Mouse (Mus musculus) hindbrain, embryonic 15.5 days (tissue): Measurements from ENCODE around the gene Clec2d. TPM values are rescaled to one million over a fixed set of nuclear protein-coding genes. Genes with fewer than 3 reads are reported as not detected.
"Not testable (repeated sequence)": the region's sequence is repeated elsewhere in the genome, so short reads cannot be mapped to it uniquely, and the experiment has no call there.

ENCODE experiments used
- ATAC-seq: fragments of 200-750 bp; cut with Nextera tagmentation; 2 replicates; pipeline ENCODE4 v1.8.0; 2017; ENCODE audit warnings: low read depth, moderate number of reproducible peaks, moderate TSS enrichment; ENCODE audit not compliant: low FRiP score
- H3K27ac ChIP-seq: fragments of 300-500 bp; sonication (generic); replicated peaks from 2 replicates; pipeline ENCODE4 v1.5.1; 2015; ENCODE audit warnings: mild to moderate bottlenecking, inconsistent platforms
- H3K27me3 ChIP-seq: fragments of 300-500 bp; sonication (generic); 2 replicates; pipeline ENCODE4 v1.6.1; 2015; ENCODE audit warnings: control low read depth, inconsistent platforms
- H3K36me3 ChIP-seq: fragments of 300-500 bp; sonication (generic); 2 replicates; pipeline ENCODE4 v1.6.1; 2015; ENCODE audit warnings: control low read depth, inconsistent platforms
- H3K4me1 ChIP-seq: fragments of 300-500 bp; sonication (generic); replicated peaks from 2 replicates; pipeline ENCODE4 v1.6.1; 2015; ENCODE audit warnings: control low read depth, inconsistent platforms
- H3K4me2 ChIP-seq: fragments of 300-500 bp; sonication (generic); 2 replicates; pipeline ENCODE4 v1.6.1; 2015; ENCODE audit warnings: moderate library complexity, mild to moderate bottlenecking, inconsistent platforms
- H3K4me3 ChIP-seq: fragments of 300-500 bp; sonication (generic); 2 replicates; pipeline ENCODE4 v1.5.1; 2015; ENCODE audit warnings: mild to moderate bottlenecking, inconsistent platforms
- H3K9ac ChIP-seq: fragments of 300-500 bp; sonication (generic); 2 replicates; pipeline ENCODE4 v1.6.1; 2015; ENCODE audit warnings: inconsistent platforms
- H3K9me3 ChIP-seq: fragments of 300-500 bp; sonication (generic); 2 replicates; pipeline ENCODE4 v1.6.1; 2016; ENCODE audit warnings: control low read depth, inconsistent platforms
- WGBS: fragments of 180-500 bp; shearing (Covaris S2); methylation state at CpG from one replicate; pipeline ENCODE4 v1.1.7; 2015; 5-methylcytosine and 5-hydroxymethylcytosine counted together
- polyA plus RNA-seq: library from polyadenylated mRNA; unstranded; fragments of >200 nt; fragmentation: Nextera tagmentation; extraction: Ambion mirVana; gene quantifications from 2 replicates; pipeline ENCODE4 v1.2.1, GENCODE M21; 2015

Gene Clec2d
- polyA plus RNA-seq, 1 experiment from 2014 or later, result 0.12 TPM

DNA sequence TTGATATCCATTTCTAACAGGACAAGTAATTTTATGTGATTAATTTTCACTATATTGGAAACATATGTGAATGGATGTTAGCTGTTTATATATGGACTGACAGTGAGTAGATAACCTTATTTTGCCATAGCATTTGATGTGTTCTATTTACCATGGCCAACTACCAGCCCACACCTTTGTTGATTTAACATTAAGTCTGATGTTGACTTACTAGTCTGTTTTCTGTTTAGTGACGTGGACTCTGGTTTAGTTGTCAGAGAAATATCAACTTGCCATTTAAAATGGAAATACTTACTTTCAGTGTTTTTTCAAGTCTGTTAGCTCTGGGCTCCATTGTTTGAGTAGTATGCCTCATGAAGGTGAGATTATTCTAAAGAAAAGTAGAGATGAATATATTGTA, 3.8 kb upstream of the Clec2d start:
- H3K9ac ChIP-seq, result no peak overlapping the region
- H3K27me3 ChIP-seq, result no peaks in the 10 kb centered on the region
- no peak overlapping the region for H3K4me2 ChIP-seq
- no peak overlapping the region for H3K4me3 ChIP-seq
- no peak for ATAC-seq
- no peaks in the 10 kb centered on the region for H3K9me3 ChIP-seq
- whole genome bisulfite sequencing, result 86% methylated on average over 1 of the region's 1 CpGs
- no peak overlapping the region for H3K27ac ChIP-seq
- H3K36me3 ChIP-seq, result no peaks in the 10 kb centered on the region
- H3K4me1 ChIP-seq, result no peaks in the 10 kb centered on the region; the same call in 1 of the 2 replicates

DNA sequence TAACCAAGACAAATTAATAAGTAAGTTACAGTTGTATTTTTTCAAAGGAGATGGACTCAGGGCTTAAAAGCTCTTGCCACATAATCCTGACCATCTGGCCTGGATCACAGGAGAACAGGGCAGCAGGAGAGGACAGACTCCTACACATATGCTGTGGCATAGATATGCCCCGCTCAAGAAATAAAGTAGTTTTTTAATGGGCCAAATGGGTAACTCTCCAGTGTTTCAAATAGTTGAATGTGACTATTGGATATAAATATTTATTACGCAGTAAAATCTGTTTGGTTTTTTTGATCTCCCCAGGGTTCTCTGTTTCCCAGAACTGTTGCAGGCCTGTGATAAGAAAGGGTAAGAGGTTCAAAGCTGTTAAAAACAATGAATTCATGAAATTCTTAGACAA, 1.1 kb upstream of the Clec2d start:
- no peak overlapping the region for H3K27ac ChIP-seq
- no peak for ATAC-seq
- no peaks in the 10 kb centered on the region for H3K36me3 ChIP-seq
- no peaks in the 10 kb centered on the region for H3K9me3 ChIP-seq
- H3K4me3 ChIP-seq, result no peak overlapping the region
- H3K9ac ChIP-seq, result no peak overlapping the region
- no peak overlapping the region for H3K4me2 ChIP-seq
- no peaks in the 10 kb centered on the region; the same call in 1 of the 2 replicates for H3K4me1 ChIP-seq
- WGBS, result 94% methylated on average over 2 of the region's 2 CpGs
- no peaks in the 10 kb centered on the region for H3K27me3 ChIP-seq

DNA sequence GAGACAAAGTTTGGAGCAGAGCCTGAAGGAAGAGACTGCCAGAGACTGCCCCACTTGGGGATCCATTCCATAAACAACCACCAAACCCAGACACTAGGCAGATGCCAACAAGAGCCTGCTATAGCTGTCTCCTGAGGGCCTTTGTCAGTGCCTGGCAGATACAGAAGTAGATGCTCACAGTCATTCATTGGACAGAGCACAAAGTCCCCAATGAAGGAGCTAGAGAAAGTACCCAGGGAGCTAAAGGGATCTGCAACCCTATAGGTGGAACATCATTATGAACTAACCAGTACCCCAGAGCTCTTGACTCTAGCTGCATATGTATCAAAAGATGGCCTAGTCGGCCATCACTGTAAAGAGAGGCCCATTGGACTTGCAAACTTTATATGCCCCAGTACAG, 584 bp upstream of the Clec2d start:
- not testable (repeated sequence) for ATAC-seq, H3K27me3 ChIP-seq, H3K4me3 ChIP-seq, H3K36me3 ChIP-seq, H3K27ac ChIP-seq, H3K4me2 ChIP-seq, H3K4me1 ChIP-seq, H3K9me3 ChIP-seq, H3K9ac ChIP-seq
- 84% methylated on average over 1 of the region's 1 CpGs for WGBS

DNA sequence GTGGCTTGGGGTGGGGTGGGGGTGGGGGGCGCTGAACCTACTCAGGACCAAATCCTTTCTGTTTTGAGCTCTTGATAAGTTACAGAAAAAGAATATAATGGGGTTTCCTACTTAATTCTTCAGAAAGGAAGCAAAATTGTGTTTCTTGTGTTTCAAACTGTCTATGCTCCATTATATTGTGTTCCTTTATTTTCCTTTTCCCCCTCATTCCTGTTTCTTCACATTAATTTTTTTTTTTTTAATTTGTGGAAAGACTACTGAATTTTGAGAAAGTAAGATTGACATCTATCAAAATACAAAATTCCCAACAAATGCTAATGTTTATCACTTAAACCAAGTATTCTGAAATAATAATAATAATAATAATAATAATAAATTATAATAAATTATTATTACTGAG, 834 bp downstream of the Clec2d start:
- WGBS, result 6% methylated on average over 1 of the region's 1 CpGs
- no peaks in the 10 kb centered on the region; the same call in 1 of the 2 replicates for H3K4me1 ChIP-seq
- peak overlapping the region; percentile 37; the same call in 1 of the 2 replicates for H3K9ac ChIP-seq
- no peaks in the 10 kb centered on the region for H3K36me3 ChIP-seq
- no peaks in the 10 kb centered on the region for H3K9me3 ChIP-seq
- peak overlapping the region; percentile 42 for H3K4me3 ChIP-seq
- H3K4me2 ChIP-seq, result peak overlapping the region; percentile 57
- no peak for ATAC-seq
- peak overlapping the region; percentile 73 for H3K27ac ChIP-seq
- no peaks in the 10 kb centered on the region for H3K27me3 ChIP-seq

DNA sequence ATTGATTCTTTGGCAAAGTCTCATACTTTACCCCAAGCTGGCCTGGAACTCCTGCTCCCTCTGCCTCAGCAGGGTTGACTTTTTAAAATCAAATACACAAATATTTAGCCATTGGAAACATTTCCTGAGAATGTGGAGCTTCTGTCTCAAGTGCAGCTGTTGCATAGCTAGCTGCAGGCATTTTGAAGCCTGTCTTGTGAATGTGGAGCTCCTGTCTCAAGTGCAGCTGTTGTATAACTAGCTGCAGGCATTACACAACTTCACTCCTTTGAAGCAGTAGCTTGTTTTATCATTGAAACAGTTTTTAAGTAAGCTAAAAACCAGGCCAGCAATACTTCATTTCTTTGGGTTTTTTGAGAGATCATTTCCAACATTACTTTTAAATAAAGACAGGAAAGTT, 1.3 kb downstream of the Clec2d start:
- Histone ChIP-seq H3K27ac (no peak overlapping the region), H3K4me1 (no peaks in the 10 kb centered on the region; the same call in 1 of the 2 replicates), H3K4me2 (peak overlapping the region; percentile 27), H3K36me3 (no peaks in the 10 kb centered on the region), H3K27me3 (no peaks in the 10 kb centered on the region), H3K9ac (no peak overlapping the region), H3K4me3 (peak overlapping the region; percentile 13), H3K9me3 (no peaks in the 10 kb centered on the region)
- no peak for ATAC-seq

DNA sequence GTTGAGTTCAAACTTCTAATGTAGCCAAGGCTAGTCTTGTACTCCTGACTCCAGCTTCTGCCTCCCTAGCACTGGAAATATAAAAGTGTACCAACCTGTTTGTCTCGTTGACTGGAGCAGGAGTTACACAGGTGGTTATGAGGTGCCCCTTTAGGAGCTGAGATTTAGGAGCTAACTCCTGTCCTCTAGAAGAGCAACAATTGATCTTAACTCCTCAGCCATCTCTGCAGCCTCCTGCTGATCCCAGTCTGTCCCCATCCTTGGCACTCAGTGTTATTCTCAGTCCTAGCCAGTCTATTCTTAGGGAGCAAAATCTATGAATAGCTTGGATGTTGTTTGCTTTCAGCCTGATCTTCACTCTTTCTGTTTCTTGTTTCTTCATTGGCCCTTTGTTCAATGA, 2.1 kb downstream of the Clec2d start:
- Histone ChIP-seq H3K9me3 (no peaks in the 10 kb centered on the region), H3K4me1 (no peaks in the 10 kb centered on the region; the same call in 1 of the 2 replicates), H3K4me2 (no peak overlapping the region; the same call in 1 of the 2 replicates), H3K9ac (no peak overlapping the region), H3K27ac (no peak overlapping the region), H3K27me3 (no peaks in the 10 kb centered on the region), H3K4me3 (no peak overlapping the region), H3K36me3 (no peaks in the 10 kb centered on the region)
- ATAC-seq, result no peak
- 82% methylated on average over 1 of the region's 1 CpGs for WGBS

DNA sequence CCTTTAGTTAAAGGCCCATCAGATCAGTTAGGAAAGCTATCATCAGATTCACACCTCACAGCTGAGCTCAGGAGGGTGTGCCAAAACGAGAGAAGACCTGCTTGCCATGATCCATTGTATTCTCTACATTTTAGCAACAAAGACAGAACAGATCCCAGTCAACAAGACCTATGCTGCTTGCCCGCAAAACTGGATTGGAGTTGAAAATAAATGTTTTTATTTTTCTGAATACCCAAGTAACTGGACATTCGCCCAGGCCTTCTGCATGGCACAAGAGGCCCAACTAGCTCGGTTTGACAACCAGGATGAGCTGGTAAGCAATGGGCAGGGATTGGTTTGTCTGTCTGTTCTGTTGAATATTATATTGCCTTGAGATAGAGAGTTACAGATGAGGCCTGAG, 3.6 kb downstream of the Clec2d start:
- not testable (repeated sequence) for H3K4me3 ChIP-seq, H3K27ac ChIP-seq, H3K4me2 ChIP-seq, H3K4me1 ChIP-seq, ATAC-seq, H3K9ac ChIP-seq, H3K36me3 ChIP-seq, H3K9me3 ChIP-seq, H3K27me3 ChIP-seq
- 89% methylated on average over 4 of the region's 4 CpGs for WGBS

DNA sequence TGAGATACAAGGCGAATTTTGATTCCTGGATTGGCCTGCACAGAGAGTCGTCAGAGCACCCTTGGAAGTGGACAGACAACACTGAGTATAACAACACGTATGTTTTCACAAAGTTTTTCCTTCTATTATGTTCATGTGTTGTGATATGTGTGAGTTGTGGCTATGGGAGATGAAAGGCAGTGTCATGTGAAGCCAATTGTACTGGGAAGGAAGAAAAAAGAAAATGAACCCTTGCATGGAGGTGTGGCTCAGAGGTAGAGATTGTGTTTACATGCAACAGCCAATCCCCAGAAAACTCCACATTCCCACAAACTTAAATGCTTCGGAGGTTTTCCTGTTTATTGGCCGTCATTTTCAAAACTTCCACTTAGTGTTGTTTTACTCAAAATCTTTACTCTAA, 4.4 kb downstream of the Clec2d start:
- Histone ChIP-seq H3K4me2 (no peak overlapping the region), H3K27me3 (no peaks in the 10 kb centered on the region), H3K9ac (no peak overlapping the region), H3K4me1 (no peaks in the 10 kb centered on the region; the same call in 1 of the 2 replicates), H3K9me3 (no peaks in the 10 kb centered on the region), H3K4me3 (no peak overlapping the region), H3K27ac (no peak overlapping the region), H3K36me3 (no peaks in the 10 kb centered on the region)
- 93% methylated on average over 5 of the region's 5 CpGs for WGBS
- ATAC-seq, result no peak

DNA sequence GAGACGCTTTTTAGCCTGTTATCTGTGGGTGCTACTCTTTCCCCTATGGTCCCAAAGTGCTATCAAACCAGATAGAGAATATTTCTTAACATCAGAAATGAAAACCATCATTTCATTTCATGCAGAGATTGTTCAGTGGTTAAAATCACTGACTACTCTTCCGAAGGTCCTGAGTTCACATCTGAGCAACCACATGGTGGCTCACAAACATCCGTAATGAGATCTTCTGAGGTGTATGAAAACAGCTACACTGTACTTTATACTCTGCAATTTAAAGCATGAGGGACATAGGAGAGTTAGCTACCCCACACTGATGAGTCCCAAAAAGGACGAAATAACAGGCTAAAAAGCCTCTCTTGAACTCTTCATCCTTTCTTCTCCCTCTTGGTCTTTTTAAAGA, 5.6 kb downstream of the Clec2d start:
- Histone ChIP-seq H3K27me3 (no peaks in the 10 kb centered on the region), H3K36me3 (no peaks in the 10 kb centered on the region), H3K9me3 (no peaks in the 10 kb centered on the region), H3K4me2 (no peak overlapping the region), H3K4me1 (no peaks in the 10 kb centered on the region), H3K27ac (no peak overlapping the region), H3K4me3 (no peak overlapping the region), H3K9ac (no peak overlapping the region)
- 90% methylated on average over 4 of the region's 4 CpGs for WGBS
- ATAC-seq, result no peak

DNA sequence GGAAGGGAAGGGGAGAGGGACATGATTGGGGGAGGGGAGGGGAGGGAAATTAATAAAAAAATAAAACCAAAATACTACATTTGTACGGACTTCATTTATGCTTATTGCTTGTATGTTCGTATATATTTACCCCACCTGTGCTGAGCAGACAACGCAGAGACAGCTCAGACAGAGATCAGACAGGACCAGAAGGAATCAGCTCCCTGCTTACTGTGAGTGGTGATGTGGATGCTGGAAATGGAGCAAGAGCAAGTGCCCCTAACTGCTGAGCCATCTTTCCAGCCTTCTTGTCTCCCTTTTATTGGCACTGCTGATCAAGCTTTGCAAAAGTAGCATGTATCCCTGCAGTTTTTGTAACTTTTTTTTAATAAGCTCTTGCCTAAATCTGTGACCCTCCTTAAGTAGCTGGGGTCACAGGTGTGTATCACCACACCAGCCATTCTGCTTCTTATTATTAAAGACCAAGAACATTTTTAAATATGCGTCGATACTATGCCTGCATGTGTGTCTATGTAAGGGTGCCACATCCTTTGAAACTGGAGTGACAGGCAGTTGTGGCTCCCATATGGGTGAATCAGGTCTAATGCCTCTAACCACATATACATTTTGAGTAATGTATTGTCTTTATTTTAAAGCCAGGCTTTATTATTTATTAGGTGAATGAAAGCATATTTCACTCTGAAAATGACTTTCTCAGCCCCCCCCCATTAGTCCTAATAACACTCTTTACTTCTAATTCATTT, 6.2 kb downstream of the Clec2d start:
- H3K4me2 ChIP-seq, result no peak overlapping the region
- H3K4me1 ChIP-seq, result no peaks in the 10 kb centered on the region
- H3K27ac ChIP-seq, result no peak overlapping the region
- WGBS, result 94% methylated on average over 5 of the region's 5 CpGs
- H3K4me3 ChIP-seq, result no peak overlapping the region
- H3K27me3 ChIP-seq, result no peaks in the 10 kb centered on the region
- no peak overlapping the region for H3K9ac ChIP-seq
- H3K36me3 ChIP-seq, result no peaks in the 10 kb centered on the region
- no peaks in the 10 kb centered on the region for H3K9me3 ChIP-seq
- no peak for ATAC-seq

DNA sequence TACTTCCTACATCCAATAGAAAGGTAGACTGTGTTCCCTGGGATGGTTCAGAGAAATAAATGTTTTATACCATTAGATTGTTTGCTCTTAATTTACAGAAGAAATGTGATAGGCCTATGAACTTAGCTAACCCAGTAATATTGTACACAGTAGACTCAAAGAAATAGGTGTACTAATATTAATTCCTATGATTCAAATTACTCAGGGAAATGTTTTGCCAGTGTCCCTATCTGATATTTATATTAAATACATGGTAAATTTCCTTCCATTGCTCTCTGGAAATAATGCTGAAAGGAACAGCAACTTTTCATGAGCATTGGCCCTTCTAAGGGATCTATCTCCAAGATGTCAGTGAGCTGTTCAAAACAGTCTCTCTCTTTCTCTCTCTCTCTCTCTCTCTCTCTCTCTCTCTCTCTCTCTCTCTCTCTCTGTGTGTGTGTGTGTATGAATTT, 6.8 kb downstream of the Clec2d start:
- ATAC-seq, result no peak
- Histone ChIP-seq H3K27me3 (no peaks in the 10 kb centered on the region), H3K4me1 (no peaks in the 10 kb centered on the region), H3K4me2 (no peak overlapping the region), H3K9ac (no peak overlapping the region), H3K9me3 (no peaks in the 10 kb centered on the region), H3K36me3 (no peaks in the 10 kb centered on the region), H3K27ac (no peak overlapping the region), H3K4me3 (no peak overlapping the region)

DNA sequence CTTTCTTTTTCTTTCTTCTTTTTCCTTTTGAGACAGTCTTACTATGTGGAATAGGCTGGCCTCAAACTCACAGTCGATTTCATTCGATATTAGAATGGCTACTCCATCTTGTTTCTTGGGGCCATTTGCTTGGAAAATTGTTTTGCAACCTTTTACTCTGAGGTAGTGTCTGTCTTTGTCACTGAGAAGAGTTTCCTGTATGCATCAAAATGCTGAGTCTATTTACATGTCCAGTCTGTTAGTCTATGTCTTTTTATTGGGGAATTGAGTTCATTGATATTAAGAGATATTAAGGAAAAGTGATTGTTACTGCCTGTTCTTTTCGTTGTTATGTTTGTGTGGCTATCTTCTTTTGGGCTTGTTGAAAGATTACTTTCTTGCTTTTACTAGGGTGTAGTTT, 7.4 kb downstream of the Clec2d start:
- 95% methylated on average over 3 of the region's 3 CpGs for WGBS
- H3K27me3 ChIP-seq, H3K4me3 ChIP-seq, H3K4me2 ChIP-seq, H3K4me1 ChIP-seq, H3K9me3 ChIP-seq, H3K9ac ChIP-seq, H3K27ac ChIP-seq, ATAC-seq, H3K36me3 ChIP-seq: not testable (repeated sequence)

DNA sequence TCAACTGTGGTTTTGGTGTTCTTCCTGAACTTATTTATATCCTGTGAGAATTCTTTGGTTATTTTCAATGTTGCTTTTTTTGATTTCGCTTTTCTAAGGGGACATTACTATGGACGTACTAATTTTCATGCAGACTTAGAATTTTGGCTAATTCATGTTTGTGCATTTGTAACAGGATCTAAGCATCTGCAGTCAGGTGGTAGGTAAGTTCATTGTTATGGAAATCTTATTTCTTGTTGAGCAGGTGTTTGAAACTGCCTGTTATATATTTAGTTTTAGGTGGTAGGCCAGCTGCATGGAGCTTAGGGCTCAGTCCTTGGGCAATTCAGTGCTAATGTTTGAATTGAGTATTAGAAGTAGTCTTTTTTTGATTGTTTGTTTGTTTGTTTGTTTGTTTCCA, 13.0 kb downstream of the Clec2d start:
- ATAC-seq, result no peak
- no peaks in the 10 kb centered on the region for H3K9me3 ChIP-seq
- no peak overlapping the region for H3K4me3 ChIP-seq
- H3K27me3 ChIP-seq, result no peaks in the 10 kb centered on the region
- H3K4me1 ChIP-seq, result no peaks in the 10 kb centered on the region
- no peak overlapping the region for H3K4me2 ChIP-seq
- no peak overlapping the region for H3K9ac ChIP-seq
- no peaks in the 10 kb centered on the region for H3K36me3 ChIP-seq
- H3K27ac ChIP-seq, result no peak overlapping the region
- WGBS, result 90% methylated on average over 2 of the region's 2 CpGs
